Mouse (Mus musculus): ENCODE data around the gene Sf3b4.
"Not testable (repeated sequence)": the region's sequence is repeated elsewhere in the genome, so short reads cannot be mapped to it uniquely, and the experiment has no call there.

Sf3b4 gene

GRCm38 (mm10) chr3:96219191-96219641 is 47.1 kb downstream of the Sf3b4 start:
- DNase-seq (ENCODE audit: extremely low read depth, insufficient read length, low spot score) = no peak

- peak; percentile 93 for DNase-seq (ENCODE audit: extremely low read depth, insufficient read length, low spot score)
These were observed 47.6 kb downstream of the Sf3b4 start, which contains the start of the genes Bola1 and Hist2h2ab for GRCm38 (mm10) chr3:96219661-96220130. TSS of gene Bola1 (minus strand) at chr3:96219709. TSS of gene Hist2h2ab (plus strand) at chr3:96219865.

- not testable (repeated sequence) for DNase-seq (ENCODE audit: extremely low read depth, insufficient read length, low spot score)
These were observed 48.1 kb downstream of the Sf3b4 start for GRCm38 (mm10) chr3:96220131-96220764.

DNA sequence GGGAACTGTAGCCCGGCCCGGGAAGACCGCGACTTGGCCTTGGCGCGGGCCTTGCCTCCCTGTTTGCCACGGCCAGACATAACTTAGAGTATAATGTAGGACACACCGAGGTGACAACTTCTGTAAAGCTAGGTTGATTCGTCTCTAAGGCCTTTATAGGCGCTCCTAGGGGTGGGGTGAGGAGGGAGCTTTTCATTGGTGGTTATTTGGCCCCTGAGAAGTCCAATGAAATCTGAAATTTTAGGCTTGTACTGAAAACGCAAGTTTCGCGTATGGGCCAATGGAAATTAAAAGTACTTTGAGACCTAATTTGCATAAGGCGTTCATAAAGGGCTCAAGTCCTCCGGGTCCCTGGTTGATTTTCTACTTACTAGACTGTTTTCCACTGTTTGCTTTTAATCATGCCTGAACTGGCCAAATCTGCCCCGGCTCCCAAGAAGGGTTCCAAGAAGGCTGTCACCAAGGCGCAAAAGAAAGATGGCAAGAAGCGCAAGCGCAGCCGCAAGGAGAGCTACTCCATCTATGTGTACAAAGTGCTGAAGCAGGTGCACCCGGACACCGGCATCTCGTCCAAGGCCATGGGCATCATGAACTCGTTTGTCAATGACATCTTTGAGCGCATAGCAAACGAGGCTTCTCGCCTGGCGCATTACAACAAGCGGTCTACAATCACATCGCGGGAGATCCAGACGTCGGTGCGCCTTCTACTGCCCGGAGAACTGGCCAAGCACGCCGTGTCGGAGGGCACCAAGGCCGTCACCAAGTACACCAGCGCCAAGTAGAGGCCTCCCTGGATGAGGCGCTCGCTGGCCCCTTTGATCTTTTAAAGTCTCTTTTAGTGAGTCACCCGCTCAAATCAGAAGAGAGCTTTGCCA is 48.9 kb downstream of the Sf3b4 start, which contains the start of the genes Hist2h2ac and Hist2h2be:
Hist2h2ac (minus strand) TSS at position 116 of the 875 bp plus-strand sequence.
Hist2h2be (plus strand) TSS at position 355 of the 875 bp plus-strand sequence.
- peak; percentile 94 for DNase-seq (ENCODE audit: extremely low read depth, insufficient read length, low spot score)

DNA sequence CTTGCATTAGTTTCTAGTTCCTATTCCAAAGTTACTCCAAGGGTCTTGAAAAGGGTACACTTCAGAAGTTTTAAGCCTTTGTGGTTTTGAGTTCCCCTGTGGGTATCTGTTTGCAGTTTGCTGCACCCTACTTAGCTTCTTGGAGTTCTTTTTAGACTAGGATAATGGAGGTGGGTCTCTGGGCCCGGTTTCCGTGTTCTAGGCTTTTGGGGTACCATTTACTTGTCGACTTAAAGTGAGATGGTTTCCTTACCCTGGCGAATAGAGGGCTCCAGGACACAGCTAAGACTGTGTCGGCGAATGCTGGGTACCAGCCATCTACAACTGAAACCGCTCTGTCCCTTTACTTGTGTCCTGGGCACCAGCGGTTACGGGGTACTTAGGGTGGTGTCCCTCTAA is 49.5 kb downstream of the Sf3b4 start:
- no peak for DNase-seq (ENCODE audit: extremely low read depth, insufficient read length, low spot score)

GRCm38 (mm10) chr3:96222774-96223173 is 50.6 kb downstream of the Sf3b4 start:
- no peak for DNase-seq (ENCODE audit: extremely low read depth, insufficient read length, low spot score)

DNA sequence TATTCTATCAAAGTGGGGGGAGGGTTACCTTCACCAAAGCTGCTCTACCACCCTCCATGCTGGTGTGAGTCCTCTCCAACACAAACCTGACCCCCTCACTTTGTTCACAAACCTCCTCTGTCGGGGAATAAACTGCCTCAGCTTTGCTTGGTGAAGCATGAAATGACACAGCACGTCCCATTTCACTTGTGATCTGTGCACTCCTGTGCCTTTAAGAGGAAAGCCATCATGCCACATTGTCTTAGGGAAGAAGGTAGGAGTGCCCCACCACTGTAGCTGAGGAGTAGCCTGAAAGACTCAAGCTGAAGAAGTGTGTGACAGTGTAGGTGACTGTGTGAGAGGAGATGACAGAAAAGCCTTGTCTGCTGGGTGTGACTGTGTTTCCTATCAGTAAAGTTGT is 53.3 kb downstream of the Sf3b4 start:
- no peak for DNase-seq (ENCODE audit: extremely low read depth, insufficient read length, low spot score)

All from 3134 (cell line).